Mouse (Mus musculus): ENCODE results near the gene Pde4b. TPM values are rescaled to one million over a fixed set of nuclear protein-coding genes. Genes with fewer than 3 reads are reported as not detected.
A peak's percentile ranks its signal among the peaks of the same experiment; 100 is the strongest.
"Not testable (repeated sequence)": the region's sequence is repeated elsewhere in the genome, so short reads cannot be mapped to it uniquely, and the experiment has no call there.

Gene Pde4b
- total RNA-seq, 2 experiments from 2014 or later, result 43.7 to 57.0 TPM

DNA sequence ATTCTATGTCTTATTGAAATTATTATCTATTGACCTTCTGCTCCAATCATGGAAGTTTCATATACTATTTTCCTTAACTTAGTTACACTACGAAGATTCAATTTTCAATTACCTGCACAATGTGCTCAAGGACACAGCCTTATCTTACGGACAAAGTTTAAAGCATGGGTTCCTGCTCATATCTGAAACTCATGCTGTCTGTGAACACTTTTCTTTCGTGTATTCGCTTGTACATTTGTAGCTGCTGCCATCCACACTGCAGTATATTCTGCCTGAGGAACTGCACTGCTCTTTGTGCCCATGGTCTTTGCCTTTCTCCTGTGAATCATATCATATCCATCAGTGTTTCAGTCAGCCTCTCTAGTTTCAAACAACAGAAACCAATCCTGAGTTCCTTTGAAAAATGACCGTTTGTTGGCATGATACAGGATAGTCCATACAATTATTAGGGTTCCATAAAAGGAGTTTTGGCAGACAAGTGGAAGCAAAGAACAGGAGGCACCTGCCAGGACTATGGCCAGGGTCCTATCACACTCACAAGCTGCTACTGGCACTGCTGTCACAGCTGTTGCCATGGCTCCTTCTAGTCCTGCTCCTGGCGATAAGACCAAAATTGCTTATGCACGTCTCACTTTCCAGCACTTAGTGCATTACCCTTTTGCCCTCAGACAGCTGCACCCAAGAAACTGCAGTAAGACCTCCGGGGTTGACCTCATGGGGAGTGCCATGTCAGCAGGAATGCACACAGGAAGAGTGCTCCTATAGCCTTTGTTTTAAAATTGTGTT is 359.0 kb downstream of the Pde4b start:
- peak; percentile 54 to 72 for DNase-seq
- intact Hi-C loops (cut with DNase I), result no loop called here

DNA sequence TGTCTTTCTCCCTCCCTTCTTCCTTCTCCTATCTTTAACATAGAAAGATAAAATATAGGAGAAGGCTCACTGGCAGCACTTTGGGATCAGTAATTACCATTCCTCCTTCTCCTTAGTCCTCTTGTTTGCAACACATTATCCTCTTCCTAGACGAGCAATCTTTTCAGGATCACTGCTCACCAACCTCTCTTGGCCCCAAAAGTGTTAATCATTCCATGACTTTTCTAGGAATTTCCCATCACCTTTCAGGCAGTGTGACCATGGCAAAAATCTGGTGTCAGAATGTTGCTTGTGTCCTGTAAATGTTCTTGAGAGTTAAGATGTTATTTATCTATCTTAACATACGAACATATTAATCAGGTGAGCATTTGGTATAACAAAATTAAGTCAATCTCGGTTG is 369.1 kb downstream of the Pde4b start:
- intact Hi-C loops (cut with DNase I), result no loop called here
- no peak for DNase-seq

DNA sequence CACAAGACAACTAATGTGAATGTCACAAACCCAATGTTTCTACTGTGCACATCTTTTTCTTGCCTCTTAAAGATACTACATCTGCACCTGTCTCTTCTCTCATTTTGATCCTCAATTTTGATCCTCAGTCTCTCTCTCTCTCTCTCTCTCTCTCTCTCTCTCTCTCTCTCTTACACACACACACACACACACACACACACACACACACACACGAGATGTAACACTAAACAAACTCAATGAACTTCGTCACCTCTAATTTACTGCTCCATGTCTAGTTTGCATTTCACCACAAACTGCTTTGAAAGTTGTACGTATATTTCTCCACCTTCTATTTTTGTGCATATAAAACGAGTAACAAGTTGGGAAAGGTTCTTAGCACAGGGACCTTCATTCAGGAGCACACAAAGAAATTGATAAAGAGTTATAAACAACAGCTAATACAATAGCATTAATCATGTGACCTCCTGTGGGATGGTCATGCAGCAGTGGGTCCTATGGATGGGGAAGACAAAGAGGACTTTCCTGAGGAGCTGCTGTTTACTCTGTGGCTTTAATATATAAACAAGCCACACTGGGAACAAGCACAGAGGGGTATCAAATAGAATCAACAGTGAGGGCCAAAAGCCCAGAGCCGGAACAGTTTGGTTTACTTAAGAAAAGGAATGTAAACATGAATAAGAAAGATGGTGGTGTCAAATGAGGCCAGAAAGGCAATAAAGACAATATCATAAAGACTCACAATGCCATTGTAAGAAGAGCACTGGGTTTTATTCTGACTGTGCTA is 372.1 kb downstream of the Pde4b start:
- no peak for DNase-seq
- intact Hi-C loops (cut with DNase I), result no loop called here

DNA sequence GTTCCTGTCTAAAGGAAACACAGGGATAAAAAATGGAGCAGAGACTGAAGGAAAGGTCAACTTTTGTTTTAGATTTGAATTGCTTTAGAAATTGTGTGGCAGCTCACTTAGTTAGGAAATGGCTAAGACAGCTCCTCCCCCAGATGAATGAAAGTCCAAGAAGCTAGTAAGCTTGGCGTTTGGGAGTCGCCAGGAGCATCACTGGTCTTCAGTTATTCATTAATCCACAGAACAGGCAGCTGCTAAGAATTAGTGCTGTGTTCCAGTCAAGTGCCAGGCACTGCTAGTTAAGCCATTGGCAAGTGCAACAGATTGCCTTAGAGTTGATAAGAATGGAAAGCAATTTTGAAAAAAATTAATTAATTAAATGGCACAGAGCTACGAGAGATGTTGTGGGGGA is 390.8 kb downstream of the Pde4b start:
- intact Hi-C loops (cut with DNase I), result no loop called here
- DNase-seq, result no peak

DNA sequence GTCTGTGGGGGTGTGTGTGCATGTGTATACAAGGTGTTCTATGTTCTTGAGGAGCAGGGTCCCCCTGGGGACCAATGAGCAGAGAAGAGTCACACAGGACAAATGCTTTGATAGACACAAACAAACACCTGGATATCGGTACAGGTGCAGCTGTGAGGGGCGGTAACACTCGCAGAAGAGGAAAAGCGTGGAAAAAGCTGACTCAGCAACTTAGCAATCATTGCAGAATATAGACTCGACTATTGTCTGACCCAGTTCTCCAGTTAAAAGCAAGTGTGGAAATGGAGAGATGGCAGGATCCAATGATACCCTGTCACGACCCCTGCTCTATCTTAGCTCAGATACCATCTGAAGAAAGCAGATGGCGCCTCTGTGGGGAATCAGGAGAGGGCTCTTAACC is 391.5 kb downstream of the Pde4b start:
- DNase-seq, result no peak
- intact Hi-C loops (cut with DNase I), result no loop called here

DNA sequence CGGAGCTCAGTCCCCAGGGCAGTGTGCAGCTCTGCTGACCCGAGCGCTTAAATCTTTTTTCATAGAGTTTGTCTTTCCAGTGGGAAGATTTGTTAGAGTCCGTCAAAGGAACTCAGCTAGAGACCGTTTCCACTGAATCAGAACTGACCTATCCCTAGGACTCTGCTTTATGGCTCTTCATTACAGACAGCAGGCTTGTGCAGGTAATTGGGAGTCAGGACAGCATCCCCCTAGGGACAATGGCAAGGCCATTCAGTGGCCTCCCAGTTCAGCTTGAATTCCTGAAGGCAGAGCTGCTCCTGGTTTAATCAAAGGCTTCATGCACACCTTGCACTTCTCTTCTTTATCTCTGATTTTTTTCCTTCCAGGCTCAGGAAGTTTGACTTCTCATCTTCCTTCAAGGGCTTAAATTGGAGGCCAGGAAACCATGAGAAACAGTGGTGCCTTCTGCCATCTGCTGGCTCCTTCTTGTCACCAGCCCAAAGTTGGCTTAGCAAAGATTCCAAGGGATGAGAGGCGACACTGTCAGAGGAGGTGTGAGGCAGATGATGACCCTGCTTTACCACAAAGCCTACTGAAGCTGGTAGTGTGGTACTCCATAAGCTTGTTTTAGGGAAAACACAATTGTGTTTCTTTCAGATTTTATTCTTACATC is 393.6 kb downstream of the Pde4b start:
- intact Hi-C loops (cut with DNase I), result loop anchor here (1.0 to 5.0 kb wide), 2 partner anchors 39 to 252 kb away; no protein-coding TSS in a partner anchor

DNA sequence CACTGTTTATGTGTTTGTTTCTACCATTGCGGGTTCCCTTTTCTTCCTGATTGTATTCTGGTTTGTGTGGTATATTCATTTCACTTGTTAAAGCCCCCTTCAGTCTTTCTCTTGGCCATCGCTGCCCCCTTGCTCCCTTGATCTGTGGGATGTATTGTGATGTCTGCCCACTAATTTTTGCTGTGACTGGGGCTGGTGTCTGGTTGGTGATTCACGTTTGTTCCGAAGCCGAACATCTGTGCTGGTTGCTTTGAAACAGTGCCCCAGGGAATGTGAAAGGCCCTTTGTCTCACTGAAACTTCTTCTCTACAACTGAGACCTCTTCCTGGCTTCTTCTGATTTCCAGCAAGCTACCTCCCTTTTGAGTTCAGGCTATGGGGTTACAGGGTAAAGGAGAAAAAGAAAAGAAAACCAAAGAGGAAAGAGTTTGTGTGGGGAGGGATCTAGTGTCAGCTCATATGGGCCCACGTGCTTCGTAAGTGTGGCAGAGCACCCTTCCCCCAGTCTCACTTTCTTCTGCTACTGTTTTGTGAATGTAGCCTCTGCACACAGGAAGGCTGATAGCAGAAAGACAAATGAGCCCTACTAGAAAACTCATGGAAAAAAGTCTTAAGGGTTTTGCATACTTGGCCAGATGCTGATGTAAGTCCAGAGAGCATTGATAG is 396.1 kb downstream of the Pde4b start:
- intact Hi-C loops (cut with DNase I), result loop anchor here (5.0 kb wide), 1 partner anchor 41 kb away; no protein-coding TSS in a partner anchor
- DNase-seq, result no peak

More for the DNA sequence above, 393.6 kb downstream of the Pde4b start:
- DNase-seq, result peak; percentile 37 to 55

DNA sequence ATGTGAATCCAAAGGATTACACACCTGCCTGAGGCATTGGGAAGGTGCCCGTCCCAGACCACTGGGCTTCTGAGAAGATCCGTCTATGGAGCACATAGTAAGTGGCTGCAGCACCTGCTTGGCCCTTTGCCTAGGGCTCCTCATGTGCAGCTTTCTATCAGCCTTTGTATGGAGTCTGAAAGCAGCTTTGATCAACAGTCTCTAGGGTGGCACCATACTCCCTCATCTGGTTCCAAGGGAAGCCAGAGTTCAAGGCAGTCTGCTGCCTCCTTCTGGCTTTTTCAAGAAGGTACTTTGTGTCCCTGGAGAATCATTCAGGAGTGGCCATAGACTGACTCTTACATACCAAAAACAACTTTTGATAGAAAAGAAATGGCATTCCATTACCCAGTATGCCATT is 397.4 kb downstream of the Pde4b start:
- intact Hi-C loops (cut with DNase I), result loop anchor here (5.0 kb wide), 1 partner anchor 42 kb away; no protein-coding TSS in a partner anchor
- no peak for DNase-seq

DNA sequence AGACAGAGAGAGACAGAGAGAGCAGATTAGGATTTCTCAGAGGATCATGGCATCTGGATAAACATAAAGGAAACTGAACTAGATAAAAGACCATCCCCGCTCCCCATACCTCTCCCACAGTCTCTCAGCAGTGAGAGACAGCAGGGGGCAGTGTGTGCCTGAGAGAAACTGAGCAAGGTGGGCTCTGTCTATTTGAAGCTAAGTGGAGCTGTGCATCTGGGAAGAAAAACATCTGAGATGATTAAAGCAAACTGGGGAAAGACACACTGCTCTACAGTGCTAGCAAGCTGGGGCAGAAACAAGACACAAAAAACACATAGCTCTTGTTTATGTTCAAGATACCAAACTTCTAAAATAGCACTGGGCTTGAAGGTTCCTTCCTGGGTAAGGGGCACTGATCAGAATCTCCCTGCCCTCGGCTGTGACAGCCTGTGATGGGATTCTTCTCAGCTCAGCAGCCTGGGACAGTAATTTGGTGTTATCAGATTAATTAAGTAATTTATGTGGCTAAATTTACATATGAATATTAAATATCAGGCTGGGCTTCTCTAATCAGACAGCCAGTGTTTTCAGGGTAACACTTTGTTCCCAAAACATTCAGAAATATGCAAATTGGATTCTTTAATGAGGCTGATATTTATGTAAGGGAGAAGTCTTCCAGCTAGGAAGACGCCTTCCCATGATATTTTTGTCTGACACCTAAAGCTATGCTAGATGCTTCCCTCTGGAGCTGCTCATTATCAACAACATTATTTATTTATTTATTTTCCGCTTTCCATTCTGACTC is 399.0 kb downstream of the Pde4b start:
- intact Hi-C loops (cut with DNase I), result no loop called here
- peak; percentile 41 to 48 for DNase-seq

DNA sequence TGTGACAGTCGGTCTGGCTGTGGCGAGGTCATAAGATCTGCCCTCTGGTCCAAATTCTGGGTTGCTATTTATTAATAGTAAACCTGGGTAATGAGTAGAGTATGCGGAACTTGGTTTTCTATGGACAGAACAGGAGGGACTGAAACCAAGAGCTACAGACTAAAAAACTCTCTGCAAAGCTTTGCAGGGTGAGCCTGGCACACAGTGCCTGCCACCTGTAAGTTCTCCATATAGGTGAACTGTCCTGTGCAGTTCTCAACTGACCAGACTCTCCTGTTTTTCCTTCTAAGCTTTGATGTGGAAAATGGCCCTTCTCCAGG is 399.5 kb downstream of the Pde4b start:
- peak in 1 of 2 experiments; percentile 24 for DNase-seq
- intact Hi-C loops (cut with DNase I), result no loop called here

DNA sequence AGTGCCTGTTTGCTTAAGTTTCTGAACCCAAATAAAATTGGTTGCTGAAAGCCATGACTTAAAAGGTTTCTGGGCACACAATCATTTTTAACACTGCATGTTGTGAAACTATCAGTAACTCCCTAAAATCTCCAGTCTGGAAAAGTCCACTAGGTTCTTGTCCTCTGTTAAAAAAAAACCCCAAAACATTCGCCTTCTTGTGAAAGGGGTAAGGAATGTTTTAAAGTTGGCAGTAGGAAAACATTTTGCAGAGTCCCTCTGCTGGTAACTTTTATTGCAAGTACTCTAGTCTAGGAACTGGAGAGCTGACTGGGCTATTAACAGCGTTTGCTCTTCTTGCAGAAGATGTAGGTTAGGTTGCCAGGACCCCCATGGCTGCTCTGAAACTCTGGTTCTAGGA is 400.7 kb downstream of the Pde4b start:
- intact Hi-C loops (cut with DNase I), result no loop called here
- DNase-seq, result no peak

DNA sequence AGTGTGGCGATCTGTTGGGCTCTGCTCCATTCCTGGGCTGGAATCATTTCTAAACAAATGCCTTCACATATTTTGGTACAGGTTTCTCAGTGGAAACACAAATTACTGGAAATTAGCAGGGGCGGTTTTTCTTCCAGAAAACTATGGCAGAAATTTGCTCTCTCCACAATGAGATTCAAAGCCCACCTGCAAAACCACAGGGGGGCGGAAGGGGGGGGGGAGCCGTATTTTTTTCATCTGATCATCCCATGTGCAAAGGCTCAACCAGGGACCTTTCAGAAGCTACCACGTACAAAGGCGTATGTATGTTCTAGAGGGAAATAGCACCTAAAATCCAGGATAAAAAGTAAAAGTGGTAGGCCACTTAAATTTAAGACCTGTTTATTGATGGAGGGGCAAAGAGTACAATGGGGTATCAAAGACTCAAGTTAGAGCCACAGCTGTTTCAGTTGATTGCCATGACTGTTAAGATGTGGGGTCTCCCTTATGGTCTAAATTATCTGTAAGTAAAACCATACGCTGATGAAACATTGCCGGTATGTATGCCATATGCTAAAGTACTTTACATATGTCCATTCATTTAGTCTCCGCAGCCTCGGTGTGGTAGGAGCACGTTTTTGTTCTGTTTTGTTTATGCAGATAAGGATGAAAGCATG is 404.3 kb downstream of the Pde4b start:
- intact Hi-C loops (cut with DNase I), result loop anchor here (10.0 kb wide), 1 partner anchor 723 kb away; the partner anchor contains the start of gene Slc35d1
- DNase-seq, result no peak

DNA sequence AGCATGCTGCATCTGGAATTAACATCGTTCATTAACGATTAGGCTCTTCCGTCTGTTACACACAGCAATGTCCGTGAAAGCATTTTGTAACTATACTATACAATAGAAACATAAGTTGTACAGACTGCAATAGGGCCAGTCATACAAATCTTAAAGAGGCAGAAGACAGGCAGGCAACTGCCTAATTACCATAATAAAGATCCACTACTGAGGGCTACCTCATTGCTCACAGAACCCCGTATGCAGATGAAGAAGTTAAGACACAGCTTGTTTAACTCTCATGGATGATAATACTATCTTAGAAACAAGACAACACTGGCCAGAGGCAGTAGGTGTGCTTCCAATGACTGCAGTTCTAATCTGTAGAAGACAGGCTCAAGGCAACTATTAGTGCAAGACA is 405.6 kb downstream of the Pde4b start:
- DNase-seq, result no peak
- intact Hi-C loops (cut with DNase I), result loop anchor here (1.0 to 10.0 kb wide), 2 partner anchors 163 to 722 kb away; partner anchors contain the start of gene Slc35d1

DNA sequence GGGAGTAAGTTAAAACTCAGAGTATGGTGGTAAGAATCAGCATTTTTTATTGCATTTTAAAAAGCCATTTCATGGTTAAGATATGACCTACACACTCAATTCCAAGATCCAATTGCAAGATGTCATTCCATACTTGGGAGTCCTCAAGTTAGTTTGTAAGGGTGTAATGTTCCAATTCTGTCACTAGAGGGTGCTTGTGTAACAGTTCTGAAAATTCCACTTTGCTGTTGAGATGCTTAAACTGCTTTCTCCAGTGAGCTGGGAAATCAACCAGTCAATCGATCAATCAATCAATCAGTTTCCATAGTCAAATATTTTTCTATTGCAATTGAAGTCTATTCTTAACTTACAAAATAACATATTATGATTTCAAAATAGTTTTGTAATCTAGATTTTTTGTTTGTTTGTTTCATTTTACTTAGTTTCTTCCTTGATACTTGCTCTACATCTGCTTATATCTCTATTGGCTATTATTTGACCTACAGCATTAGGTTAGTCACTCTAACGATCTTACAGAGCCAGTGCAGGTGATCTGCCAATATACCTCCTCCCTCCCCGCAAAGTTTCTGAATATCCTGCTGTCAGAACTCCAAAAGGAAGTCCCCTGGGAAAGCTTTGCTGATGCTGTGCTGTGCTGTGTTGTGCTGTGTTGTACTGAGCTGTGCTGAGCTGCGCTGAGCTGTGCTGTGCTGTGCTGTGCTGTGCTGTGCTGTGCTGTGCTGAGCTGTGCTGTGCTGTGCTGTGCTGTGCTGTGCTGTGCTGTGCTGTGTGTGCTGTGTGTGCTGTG is 406.2 kb downstream of the Pde4b start:
- DNase-seq, result peak; percentile 63 to 64
- intact Hi-C loops (cut with DNase I), result loop anchor here (1.0 to 10.0 kb wide), 2 partner anchors 163 to 721 kb away; partner anchors contain the start of gene Slc35d1

DNA sequence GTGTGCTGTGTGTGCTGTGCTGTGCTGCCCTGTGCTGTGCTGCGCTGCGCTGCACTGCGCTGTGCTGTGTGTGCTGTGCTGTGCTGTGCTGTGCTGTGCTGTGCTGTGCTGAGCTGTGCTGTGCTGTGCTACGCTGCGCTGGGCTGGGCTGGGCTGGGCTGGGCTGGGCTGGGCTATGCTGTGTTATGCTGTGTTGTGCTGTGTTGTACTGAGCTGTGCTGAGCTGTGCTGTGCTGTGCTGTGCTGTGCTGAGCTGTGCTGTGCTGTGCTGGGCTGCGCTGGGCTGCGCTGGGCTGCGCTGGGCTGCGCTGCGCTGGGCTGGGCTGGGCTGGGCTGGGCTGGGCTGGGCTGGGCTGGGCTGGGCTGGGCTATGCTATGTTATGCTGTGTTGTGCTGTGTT is 406.9 kb downstream of the Pde4b start:
- DNase-seq, result not testable (repeated sequence)
- intact Hi-C loops (cut with DNase I), result loop anchor here (10.0 kb wide), 1 partner anchor 721 kb away; the partner anchor contains the start of gene Slc35d1

DNA sequence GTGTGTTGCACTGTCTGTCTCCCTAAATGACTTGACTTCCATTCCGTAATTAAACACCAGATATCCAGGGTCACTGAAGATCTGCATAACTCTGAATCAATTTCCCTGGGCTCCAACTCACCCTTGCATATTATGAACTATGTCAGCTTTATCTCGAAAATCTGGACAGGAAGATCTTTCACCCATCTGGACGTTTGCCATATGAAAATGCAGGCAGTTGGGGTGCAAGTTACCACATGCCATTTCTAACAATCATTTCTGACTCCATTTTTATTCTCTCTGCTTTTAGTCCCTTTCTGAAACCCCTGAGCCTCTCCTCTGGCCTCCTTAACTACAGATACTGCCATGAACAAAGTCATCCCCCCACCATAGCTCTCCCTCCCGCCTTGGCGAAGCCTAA is 407.7 kb downstream of the Pde4b start:
- intact Hi-C loops (cut with DNase I), result loop anchor here (10.0 kb wide), 1 partner anchor 720 kb away; the partner anchor contains the start of gene Slc35d1
- no peak for DNase-seq

DNA sequence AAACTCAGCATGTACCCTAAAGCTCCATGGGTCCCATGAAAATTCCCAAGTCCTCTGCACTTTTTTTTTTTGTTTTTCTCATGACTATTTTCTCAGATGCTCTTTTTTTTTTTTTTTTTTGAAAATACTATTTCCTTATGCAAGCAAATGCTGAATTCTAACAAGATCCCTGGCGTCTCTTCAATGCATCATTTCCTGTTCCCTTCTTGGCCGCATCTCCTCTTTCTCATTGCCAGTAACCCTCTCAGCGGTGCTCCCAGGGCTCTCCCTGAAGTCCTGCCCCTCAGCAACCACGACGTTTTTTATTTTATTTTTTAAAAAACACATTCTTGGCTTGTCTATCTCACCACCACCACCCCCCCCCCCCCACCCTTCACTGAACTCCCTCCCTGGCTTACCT is 408.1 kb downstream of the Pde4b start:
- DNase-seq, result peak; percentile 65 to 73
- intact Hi-C loops (cut with DNase I), result loop anchor here (10.0 kb wide), 1 partner anchor 719 kb away; the partner anchor contains the start of gene Slc35d1
